Mouse (Mus musculus): ENCODE measurements around the gene As3mt.

The As3mt gene

DNA sequence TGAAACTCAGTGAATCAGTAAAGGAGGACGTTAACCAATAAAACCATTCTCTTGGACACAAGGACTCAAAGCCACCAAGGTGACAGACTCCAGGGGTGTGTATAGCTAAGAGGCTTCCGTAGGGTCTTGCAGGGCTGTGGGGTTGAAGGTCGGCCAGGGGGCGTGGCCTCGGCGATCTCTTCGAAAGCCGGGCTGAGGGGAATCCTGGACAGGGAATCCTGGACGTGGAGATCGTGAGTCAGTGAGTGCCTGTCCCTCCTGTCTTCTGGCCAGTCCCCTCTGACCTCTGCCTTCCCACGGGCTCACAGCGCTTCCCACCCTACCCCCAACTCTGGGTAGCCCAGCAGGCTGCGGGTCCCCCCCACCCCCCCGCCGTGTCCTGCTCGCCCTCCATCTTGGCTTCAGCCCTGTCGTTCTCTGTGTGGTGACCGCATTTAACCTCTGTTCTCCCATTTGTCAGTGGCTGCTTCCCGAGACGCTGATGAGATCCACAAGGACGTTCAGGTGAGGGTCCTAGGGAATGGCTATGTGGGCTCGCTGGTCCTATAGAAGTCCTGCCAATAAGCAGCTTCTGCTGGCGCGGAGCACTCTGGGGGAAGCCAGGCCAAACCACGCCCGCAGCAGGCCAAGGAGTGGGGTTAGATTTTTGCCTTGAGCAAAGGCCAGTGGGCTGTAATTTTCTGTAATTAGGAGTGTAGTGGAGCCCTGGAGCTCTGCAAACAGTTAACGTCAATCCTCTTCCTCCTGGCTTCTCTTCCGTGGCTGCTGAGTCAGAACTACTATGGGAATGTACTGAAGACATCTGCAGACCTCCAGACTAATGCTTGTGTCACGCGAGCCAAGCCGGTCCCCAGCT, at the start of gene As3mt:
As3mt (plus strand) TSS at position 163 of the 856 bp plus-strand sequence.
- DNase-seq, result peak; percentile 80

DNA sequence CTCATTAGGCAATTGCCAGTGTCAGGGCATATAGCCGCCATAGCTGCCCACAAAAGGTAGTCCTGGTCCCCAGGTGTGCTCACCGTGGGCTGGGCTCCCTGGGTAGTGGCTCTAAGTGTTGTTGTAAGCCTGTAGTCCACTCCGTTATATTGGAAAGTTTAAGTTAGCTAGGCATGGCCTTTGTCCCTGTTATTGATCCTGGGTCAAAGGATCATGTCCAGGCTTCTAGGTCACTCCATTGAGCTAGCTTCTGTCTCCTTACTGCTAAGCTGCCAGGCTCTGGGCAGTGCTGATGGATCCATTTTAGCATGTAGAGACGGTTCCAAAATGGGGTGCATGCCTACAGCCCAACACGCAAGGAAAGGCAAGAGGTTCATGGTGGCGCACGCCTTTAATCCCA, 48.9 kb upstream of the As3mt start:
- DNase-seq, result no peak

DNA sequence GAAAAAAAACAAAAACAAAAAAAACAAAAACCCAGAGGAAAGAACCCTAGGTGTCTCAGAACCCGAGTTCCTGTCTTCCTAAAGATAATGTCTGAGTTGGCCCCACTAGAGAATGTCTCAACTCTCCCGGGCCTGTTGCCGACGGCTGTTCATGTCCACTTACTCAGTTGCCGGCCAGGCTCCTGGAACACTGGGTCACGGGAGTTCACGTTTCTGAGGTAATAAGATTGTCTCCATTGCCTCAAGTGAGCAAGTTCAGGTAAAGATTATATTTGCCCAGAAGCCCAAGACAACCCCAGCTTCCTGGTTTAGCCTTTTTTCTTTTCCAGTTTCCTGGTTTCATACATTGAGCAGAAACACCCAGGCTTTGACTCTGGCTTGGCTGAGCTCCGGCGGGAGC, 48.4 kb upstream of the As3mt start:
- DNase-seq, result no peak

DNA sequence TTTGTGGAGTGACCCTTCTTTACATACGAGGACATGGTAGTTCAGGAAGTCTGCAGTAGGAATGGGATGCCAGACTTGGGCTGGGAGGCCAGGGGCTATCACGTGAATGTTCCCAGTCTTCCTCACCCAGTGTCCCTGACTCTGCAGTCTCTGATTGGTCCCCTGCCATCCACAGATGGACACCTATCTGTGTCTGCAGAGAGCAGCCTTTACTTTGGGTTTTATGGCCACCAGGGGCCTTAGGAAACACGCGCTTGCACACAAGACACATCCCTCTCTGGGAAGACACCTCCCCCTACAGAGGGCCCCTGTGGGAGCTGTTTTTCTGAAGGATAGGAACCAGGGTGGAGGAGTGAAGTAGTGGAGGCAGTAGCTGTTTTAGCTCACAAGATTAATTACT, 45.7 kb upstream of the As3mt start:
- no peak for DNase-seq

DNA sequence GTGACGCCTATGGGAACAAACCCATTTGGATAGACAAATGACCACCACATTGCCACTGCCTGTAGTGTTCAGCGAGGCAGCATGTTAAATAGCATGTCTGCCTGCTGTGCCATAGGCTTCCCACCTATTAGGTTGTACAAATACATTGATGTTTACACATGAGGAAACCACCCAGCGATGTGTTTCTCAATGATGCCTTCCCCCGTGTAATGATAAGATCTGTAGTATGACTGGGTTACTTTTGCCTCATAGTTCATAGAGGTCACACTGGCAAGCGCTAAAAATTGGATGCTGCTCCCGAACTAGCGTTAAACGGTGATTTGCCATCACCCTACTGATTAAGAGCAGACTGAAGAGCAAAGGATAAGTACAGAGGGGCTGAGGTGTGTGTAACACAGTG, 45.0 kb upstream of the As3mt start:
- DNase-seq, result no peak

DNA sequence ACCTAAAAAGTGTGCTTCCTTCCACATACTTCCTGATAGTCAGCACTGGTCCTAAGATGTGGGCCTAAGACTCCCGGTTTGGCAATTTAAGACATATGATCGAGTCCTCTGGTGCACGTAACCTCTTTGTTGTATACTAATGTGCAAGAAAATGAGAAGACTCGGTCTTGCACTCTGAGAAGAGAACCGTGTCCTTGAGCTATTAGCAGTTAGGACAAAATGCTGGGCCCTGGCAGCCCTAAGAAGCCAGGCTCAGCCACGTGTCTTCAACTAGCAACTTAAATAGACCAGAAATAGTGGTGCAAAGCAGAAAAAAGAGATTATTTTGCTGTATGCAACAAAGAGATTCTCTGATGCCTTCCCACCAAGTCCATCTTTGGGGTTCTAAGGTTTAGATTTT, 44.5 kb upstream of the As3mt start:
- DNase-seq, result no peak

DNA sequence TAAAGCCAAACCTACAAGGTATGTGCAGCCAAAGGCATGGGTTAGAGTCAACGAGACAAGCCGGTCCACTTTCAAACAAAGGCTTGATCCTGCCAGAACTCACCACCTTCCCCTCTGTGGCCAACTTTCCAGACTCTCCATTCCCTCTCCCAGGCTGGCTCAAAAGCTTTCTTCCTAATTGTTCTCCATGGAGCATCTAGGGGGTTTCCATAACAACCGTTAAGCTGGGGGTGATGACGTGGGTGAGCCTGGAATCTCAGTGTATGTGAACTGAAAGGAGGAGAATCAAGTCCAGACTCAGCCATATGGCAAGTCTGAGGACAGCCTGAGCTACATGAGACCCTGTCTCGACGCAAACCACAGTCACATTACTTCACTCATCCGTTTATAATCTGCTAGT, 41.8 kb upstream of the As3mt start:
- no peak for DNase-seq

DNA sequence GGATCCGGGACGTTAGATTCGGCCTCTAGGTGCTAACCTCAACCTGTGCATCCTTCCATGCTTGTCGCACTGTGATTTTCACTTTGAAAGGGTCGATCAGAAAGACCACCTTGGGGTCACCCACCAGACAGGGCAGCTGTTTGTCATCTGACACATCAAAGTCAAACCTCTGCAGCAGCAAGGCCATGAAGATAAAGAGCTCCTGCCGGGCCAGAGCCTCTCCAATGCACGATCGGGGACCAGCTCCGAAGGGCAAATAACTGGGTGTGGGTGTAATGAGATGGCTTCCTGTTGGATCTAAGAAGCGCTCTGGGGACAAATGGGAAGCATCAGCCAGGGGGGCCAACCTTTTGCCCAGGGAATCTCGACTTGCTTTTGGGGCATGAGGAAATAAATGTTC, 40.0 kb upstream of the As3mt start:
- no peak for DNase-seq

DNA sequence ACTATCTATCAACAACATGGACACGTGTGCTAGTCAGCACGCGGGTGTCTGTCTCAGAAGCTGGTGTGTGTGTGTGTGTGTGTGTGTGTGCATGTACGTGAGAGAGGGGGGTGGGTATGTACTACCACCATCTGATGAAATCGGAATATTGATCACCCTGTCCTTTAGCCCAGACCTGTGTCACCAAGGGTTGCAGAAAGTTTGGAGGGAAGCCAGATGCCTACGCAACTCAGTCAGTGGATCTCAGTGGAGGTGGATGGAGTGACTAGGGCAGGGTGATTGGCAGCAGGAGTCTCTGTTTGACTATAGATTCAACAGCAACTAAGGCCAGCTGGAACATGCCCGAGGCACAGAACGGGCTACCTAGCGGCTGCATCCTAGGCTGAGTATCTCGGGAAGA, 39.0 kb upstream of the As3mt start:
- no peak for DNase-seq

DNA sequence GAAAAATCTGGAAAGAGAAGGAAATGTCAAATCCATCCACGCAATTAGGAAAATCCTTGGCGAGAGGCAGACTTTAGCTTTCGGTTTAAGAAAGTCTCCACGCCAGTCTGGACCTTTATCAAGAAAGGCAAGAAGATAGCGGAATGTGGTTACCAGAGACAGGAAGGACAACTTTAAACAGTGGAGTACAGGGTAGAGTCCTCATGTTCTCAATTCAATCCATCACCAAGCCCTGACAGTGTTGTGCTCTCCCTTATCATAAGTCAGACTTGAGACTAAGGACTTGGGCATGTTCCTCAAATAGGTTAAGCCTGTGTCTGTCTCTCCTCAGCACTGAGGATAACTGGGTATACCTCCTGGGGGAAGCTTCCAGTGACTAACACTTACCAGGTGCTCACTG, 37.5 kb upstream of the As3mt start:
- no peak for DNase-seq

DNA sequence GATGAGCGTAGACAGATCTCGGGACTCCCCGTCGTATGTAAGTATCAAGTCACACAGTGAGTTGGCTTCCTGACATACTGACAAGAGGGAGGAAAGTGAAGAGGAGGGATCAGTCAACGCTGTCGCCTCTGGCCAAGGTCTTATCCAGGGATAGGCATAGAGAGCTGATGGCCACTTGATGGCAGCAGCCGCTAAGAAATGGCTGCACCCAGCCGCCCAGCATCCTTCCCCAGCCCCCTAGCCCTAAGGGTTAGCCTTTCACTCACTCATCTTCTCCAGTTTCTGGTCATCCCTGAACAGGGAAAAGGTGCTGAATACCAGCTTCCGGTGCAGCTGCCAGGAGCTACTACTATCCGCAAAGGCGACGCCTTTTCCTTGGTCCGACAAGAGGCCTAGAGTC, 36.6 kb upstream of the As3mt start:
- DNase-seq, result no peak

DNA sequence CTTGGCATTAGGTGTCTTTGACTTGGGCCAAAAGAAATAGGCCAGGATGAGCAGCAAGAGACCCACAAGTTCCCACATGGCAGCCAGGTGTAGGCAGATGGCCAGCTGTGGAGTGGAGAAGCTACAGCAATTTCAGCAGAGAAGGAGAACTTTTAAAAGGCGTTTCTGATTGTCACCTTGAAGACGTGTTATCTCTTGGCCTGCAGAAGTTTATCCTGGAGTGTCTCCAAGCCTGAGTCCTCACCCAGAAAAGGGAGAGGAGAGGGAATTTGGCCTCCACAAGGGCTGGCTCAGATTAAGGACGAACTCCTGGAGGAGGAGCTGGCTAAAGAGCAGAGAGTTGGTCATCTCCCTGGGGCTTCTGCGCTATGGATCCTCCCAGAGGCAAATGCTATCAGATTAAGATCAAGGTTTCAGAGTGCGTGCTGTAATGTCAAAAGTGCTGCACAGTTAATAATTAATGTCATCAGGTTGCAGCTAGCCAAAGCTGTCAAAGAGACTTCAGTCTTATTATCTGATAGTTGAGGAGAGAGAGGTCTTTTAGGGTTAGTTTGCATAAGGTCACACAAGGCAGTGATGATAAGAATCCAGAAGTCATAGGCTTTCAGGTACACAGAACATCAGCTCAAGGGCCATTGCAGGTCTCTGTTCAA, 34.4 kb upstream of the As3mt start, which contains the start of gene Cyp17a1:
Cyp17a1 (minus strand) TSS at position 407 of the 653 bp plus-strand sequence.
- no peak for DNase-seq

DNA sequence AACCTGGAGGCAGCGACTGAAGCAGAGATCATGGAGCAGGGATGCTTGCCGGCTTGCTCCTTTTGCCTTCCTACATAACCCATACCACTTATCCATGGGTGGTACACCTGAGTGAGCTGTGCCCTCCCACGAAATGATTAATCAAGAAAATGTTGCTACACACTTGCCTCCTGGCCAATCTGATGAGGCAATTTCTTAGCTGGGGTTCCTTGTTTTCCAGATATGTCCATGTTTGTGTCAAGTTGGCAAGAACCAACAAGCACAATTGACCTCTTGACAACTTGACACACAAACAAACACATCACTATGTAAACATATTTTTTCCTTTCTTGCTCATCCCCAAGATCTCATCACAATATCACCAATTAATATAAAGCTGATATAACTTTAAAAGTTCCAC, 31.6 kb upstream of the As3mt start:
- no peak for DNase-seq

DNA sequence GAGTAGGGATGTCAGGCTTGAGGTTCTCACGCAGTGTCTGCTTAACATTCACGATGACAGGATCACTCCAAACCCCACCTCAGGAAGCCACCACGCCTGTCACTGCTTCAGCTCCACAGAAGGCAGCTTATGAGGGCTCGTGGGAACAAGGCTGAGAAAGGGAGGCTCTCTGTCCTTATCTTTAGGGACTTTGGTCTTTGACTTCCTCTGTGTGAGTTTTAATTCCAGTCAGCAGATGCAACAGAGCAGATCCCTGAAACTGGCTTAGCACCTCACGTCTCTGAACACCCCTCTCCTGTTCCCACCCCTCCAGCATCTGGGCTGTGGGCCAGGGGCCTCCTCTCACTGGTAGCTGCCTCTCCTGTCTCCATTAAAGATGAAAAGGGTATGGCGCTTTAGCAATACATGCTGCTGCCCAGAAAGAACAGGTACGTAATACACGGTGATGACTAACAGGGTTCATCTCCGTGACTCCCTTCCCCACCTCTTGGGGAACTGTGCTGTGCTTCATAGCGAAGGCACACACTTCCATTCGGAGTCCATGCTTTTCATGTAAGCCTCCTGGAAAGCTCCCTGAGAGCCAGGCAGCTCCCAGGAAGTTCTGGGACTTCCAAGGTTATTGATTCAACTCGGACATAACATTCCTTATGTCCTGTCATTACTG, 27.4 kb upstream of the As3mt start:
- no peak for DNase-seq

DNA sequence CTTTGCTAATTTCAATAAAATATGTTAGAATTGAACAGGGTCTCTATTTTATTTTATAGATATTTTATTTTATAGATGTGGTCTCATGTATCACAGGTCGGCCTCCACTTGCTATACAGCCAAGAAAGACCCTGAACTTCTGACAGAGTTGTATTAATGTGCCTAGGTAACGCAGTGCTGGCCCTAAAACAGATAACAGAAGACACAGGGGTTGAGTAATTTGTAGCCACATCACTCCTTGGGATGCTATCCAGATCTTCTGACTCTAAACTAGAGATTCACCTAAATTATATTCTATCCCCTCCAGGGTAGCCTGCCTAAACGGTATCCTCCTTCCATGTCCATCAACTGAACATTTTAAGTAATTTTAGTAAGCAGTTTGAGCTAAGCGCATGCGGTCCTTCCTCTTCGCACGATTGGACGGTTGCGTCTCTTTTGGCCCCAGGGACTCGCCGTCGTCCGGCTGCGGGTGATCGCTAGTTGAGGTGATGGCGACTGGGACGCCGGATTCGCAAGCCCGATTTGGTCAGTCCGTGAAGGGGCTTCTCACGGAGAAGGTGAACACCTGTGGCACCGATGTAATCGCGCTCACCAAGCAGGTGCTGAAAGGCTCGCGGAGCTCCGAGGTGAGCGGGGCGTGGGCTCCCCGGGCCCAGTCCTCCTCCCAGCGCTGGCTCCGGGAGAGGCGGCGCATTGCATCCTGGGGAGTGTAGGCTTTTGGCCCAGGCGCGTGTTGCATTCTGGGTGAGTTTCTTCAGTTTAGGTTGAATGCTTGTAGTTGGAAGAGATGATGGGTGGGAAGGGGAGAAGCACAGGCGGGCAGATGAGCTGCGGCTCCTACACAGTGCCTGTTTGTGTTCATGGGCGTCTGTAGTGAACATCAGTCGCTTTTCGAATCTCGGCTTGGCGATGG, 17.5 kb upstream of the As3mt start, which contains the start of gene Borcs7:
Borcs7 (plus strand) TSS at position 447 of the 913 bp plus-strand sequence.
- DNase-seq, result peak; percentile 90

DNA sequence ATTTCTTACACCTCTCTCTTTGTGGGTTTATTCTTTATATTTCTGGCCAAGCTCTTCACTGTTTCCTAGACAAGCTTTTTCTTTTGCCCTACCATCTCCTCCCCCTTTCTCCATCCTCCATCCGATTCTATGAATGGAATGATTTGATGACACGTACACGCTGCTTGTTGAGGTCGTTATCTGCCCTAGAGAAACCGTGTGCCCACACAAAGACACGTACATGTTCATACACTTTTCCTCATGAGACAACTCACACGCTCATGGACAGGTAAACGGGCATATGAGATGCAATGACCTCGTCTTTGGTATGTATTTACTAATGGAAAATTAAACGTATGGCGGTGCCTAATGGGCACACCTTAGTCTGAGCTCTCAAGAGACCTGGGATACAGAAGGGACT, 16.9 kb upstream of the As3mt start:
- DNase-seq, result no peak

DNA sequence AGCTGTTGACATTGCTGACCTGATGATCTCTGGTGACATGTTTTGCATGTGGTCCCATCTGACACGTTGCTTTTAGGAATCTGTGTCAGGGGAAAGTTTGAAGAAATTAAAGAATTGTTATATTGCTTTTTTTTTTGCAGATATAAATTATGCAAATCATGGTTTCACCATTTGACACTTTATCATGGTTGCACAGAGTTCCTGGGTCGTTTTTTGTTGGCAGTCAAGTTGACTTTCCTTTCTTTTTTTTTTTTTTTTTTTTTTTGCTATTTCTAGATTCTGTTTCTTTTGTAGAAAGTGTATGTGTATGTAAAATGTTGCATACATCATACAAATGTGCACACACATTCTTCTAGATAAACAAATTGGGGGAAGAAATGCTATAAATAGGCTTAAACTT, 16.2 kb upstream of the As3mt start:
- no peak for DNase-seq

DNA sequence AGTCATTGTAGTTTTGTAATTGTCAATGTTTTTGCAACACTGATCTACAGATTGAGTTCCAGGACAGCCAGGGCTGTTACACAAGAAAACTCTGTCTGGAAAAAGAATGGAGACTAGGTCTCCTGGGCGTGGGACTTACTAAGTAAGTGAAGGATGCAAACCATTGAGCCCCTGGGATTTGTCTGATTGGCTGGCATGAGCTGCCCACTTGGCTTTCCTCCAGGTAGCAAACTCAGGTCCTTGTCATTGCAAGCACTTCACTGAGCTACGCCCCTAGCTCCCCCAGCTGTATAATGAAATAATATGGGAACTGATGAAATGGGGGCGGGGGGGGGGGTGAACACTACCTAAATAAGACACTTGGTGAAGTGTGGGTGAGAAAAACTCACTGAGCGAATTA, 14.1 kb upstream of the As3mt start:
- DNase-seq, result no peak

DNA sequence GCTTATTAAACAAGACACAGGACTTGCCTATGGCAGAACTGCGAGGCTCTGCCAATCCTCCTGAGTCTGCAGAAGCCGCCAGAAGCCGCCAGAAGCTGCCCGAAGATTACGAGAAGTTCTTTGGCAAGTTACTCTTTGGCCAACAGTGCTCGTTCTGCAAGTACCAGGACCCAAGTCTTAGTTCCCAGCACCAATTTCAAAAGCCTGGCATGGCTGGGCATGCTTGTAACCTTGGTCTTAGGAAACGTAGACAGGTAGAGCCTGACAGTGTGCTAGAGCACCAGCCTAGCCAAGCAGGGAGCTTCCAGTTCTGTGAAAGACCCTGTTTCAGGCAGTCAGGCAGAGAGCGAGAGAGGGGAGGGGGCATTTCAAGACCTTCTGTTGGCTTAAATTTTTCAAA, 10.8 kb upstream of the As3mt start:
- no peak for DNase-seq

DNA sequence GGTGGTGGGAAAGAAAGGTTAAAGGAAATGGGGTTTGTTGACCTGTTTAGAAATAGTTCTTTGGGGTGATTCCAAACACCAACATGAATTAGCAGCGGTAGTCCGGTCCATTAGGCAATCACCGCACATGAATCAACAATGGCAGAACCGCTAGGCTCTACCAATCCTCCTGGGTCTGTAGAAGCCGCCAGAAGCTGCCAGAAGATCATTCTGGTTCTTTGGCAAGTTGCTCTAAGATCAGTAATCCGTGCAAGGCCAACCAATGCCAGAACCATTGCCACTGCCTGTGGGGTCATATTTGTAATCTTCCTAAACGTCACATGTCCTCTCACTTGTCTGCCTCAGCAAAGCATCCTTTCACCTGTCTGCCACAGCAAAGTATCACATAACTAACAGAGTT, 10.3 kb upstream of the As3mt start:
- no peak for DNase-seq

DNA sequence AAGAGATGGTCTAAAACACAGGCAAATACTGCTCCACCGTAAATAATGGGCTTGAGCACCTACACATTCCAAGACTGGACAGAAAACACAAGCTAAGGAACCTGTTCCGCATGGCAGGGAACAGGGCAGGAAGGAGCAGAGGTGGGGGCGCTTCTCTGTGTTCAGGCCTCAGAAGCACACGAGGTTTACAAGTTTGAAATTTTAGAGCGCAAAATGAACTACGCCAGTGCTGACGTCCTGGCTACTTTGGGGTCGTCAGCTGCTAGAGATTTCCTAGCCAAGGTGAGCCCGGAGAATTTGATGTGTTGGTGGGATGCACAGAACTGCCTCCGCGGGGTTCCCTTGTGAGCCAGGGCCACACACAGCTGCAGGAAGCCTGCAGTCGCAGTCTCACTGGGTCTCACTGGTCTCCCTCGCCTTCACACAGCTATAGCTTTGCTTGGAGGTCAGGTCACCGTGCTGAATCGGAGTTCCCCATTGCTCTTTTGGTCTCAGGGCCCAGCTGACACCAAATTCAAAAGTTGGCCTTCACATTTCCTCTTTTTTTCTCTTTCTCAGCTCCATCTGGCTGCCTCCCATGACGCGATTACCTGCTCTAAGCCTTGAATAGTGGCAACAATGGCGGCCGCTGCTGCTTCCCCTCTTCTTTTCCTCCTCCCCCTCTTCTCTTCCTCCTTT, 9.3 kb upstream of the As3mt start:
- DNase-seq, result no peak

DNA sequence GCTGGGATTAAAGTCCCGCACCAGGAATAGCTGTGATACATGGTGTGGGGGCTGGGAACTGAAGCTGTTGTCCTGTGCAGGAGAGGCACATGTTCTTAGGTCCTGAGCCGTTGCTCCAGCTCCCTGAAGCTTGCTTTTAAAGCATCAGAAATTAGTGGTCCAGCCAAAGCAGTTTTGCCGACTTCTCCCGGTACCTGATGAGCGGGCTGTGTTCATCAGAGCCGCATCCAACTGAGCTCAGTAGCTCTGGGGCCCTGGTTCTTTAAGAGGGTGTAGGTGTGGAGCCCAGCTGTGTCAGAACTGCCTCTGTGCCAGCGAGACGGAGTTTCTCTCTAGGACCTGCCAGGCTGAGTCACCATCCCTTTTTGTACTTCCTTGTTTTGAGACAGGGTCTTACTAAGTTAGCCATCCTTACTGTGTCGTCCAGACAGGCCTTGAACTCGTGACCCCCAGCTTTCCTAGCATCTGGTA, 8.2 kb upstream of the As3mt start:
- DNase-seq, result no peak
